Mouse (Mus musculus) MEL (cell line): Measurements from ENCODE around the gene Kalrn. TPM values are rescaled to one million over a fixed set of nuclear protein-coding genes. Genes with fewer than 3 reads are reported as not detected.

ENCODE experiments used
- DNase-seq: peaks from one replicate; pipeline ENCODE4 v3.0.0; 2011; ENCODE audit warnings: low read depth, low spot score
- H3K27ac ChIP-seq: 2 replicates; pipeline ENCODE4 v1.5.1; 2012; ENCODE audit warnings: low read depth, mild to moderate bottlenecking, control low read depth, low read length, moderate library complexity; ENCODE audit not compliant: control insufficient read depth
- H3K27me3 ChIP-seq, 2 experiments: fragments of 150-350 bp in 1 of 2; sonication (generic) in 1 of 2; 2 replicates each; pipeline ENCODE4 v1.6.1; 2012; ENCODE audit warnings: low read length in 2 of 2, mild to moderate bottlenecking in 2 of 2, improper control_type of control experiment in 1 of 2, moderate library complexity in 1 of 2; ENCODE audit not compliant: insufficient read depth in 2 of 2, control insufficient read depth in 1 of 2
- H3K36me3 ChIP-seq, 2 experiments: 2 replicates each; pipeline ENCODE4 v1.6.1; 2012 to 2014; ENCODE audit warnings: low read length in 2 of 2, improper control_type of control experiment in 1 of 2, inconsistent platforms in 1 of 2, mild to moderate bottlenecking in 1 of 2; ENCODE audit not compliant: insufficient read depth in 2 of 2, control insufficient read depth in 1 of 2
- H3K4me1 ChIP-seq, 2 experiments: fragments of 150-350 bp in 1 of 2; sonication (generic) in 1 of 2; 2 replicates each; pipeline ENCODE4 v1.6.1; 2012; ENCODE audit warnings: low read length in 2 of 2, improper control_type of control experiment in 1 of 2, mild to moderate bottlenecking in 1 of 2; ENCODE audit not compliant: insufficient read depth in 2 of 2, control insufficient read depth in 1 of 2
- H3K4me3 ChIP-seq, 2 experiments: fragments of 150-350 bp in 1 of 2; sonication (generic) in 1 of 2; 2 replicates each; pipeline ENCODE4 v1.5.1; 2012; ENCODE audit warnings: low read depth in 2 of 2, low read length in 2 of 2, mild to moderate bottlenecking in 2 of 2, moderate library complexity in 2 of 2, control low read depth in 1 of 2, improper control_type of control experiment in 1 of 2; ENCODE audit not compliant: control insufficient read depth in 1 of 2, insufficient read depth in 1 of 2
- H3K79me2 ChIP-seq: 2 replicates; pipeline ENCODE4 v1.6.1; 2012; ENCODE audit warnings: mild to moderate bottlenecking, low read length, moderate library complexity; ENCODE audit not compliant: control insufficient read depth, poor library complexity, insufficient read depth
- H3K9ac ChIP-seq: 2 replicates; pipeline ENCODE4 v1.6.1; 2012; ENCODE audit warnings: low read depth, mild to moderate bottlenecking, control low read depth, low read length, moderate library complexity; ENCODE audit not compliant: control insufficient read depth, poor library complexity, severe bottlenecking
- H3K9me3 ChIP-seq: fragments of 150-350 bp; sonication (generic); replicated peaks from 2 replicates; pipeline ENCODE4 v1.6.1; 2012; ENCODE audit warnings: mild to moderate bottlenecking, low read length, improper control_type of control experiment, moderate library complexity; ENCODE audit not compliant: insufficient read depth
- BHLHE40 ChIP-seq: IDR thresholded peaks from 2 replicates; pipeline ENCODE4 v1.6.1; 2012; ENCODE audit warnings: low read depth, mild to moderate bottlenecking, inconsistent platforms, low read length, improper control_type of control experiment, borderline replicate concordance
- CHD1 ChIP-seq: IDR thresholded peaks from 2 replicates; pipeline ENCODE4 v1.6.1; 2012; ENCODE audit warnings: low read depth, mild to moderate bottlenecking, inconsistent platforms, low read length, improper control_type of control experiment
- CHD2 ChIP-seq: IDR thresholded peaks from 2 replicates; pipeline ENCODE4 v1.6.1; 2011; ENCODE audit warnings: low read length, improper control_type of control experiment
- CTCF ChIP-seq, 3 experiments: IDR thresholded peaks in 2 of 3; conservative IDR thresholded peaks in 1 of 3; 2 replicates each; pipeline ENCODE4 v1.5.1; 2011 to 2012; ENCODE audit warnings: low read length in 3 of 3, low read depth in 2 of 3, mild to moderate bottlenecking in 2 of 3, improper control_type of control experiment in 1 of 3, inconsistent platforms in 1 of 3, mixed read lengths in 1 of 3, moderate library complexity in 1 of 3; ENCODE audit not compliant: control insufficient read depth in 1 of 3, insufficient read depth in 1 of 3, poor library complexity in 1 of 3, severe bottlenecking in 1 of 3
- E2F4 ChIP-seq: IDR thresholded peaks from 2 replicates; pipeline ENCODE4 v1.6.1; 2011; ENCODE audit warnings: low read depth, low read length, improper control_type of control experiment, borderline replicate concordance
- EP300 ChIP-seq, 2 experiments: IDR thresholded peaks; 2 replicates each; pipeline ENCODE4 v1.6.1; 2011; ENCODE audit warnings: improper control_type of control experiment in 2 of 2, low read length in 2 of 2, low read depth in 1 of 2, mild to moderate bottlenecking in 1 of 2
- GABPA ChIP-seq: IDR thresholded peaks from 2 replicates; pipeline ENCODE4 v1.6.1; 2012; ENCODE audit warnings: low read depth, mild to moderate bottlenecking, inconsistent platforms, low read length, improper control_type of control experiment, moderate library complexity
- GATA1 ChIP-seq: IDR thresholded peaks from 2 replicates; pipeline ENCODE4 v1.6.1; 2011; ENCODE audit warnings: low read depth, low read length, improper control_type of control experiment
- HCFC1 ChIP-seq: IDR thresholded peaks from 2 replicates; pipeline ENCODE4 v1.6.1; 2012; ENCODE audit warnings: low read depth, mild to moderate bottlenecking, inconsistent platforms, low read length, improper control_type of control experiment, moderate library complexity
- JUND ChIP-seq: IDR thresholded peaks from 2 replicates; pipeline ENCODE4 v1.6.1; 2011; ENCODE audit warnings: low read depth, mild to moderate bottlenecking, improper control_type of control experiment, low read length
- KAT2A ChIP-seq: conservative IDR thresholded peaks from 2 replicates; pipeline ENCODE4 v1.6.1; 2012; ENCODE audit warnings: low read depth, low read length, improper control_type of control experiment, inconsistent platforms
- MAX ChIP-seq: IDR thresholded peaks from 2 replicates; pipeline ENCODE4 v1.6.1; 2011; ENCODE audit warnings: low read length, improper control_type of control experiment
- MAZ ChIP-seq: IDR thresholded peaks from 2 replicates; pipeline ENCODE4 v1.6.1; 2012; ENCODE audit warnings: low read depth, mild to moderate bottlenecking, inconsistent platforms, low read length, improper control_type of control experiment
- MEF2A ChIP-seq: IDR thresholded peaks from 2 replicates; pipeline ENCODE4 v1.6.1; 2014; ENCODE audit warnings: low read depth, mild to moderate bottlenecking, inconsistent platforms, low read length, improper control_type of control experiment; ENCODE audit not compliant: poor library complexity, insufficient replicate concordance, severe bottlenecking; ENCODE audit errors: extremely low read depth
- MXI1 ChIP-seq: IDR thresholded peaks from 2 replicates; pipeline ENCODE4 v1.6.1; 2011; ENCODE audit warnings: mild to moderate bottlenecking, low read depth, low read length, improper control_type of control experiment
- MYB ChIP-seq: IDR thresholded peaks from 2 replicates; pipeline ENCODE4 v1.6.1; 2011; ENCODE audit warnings: mild to moderate bottlenecking, low read depth, low read length, improper control_type of control experiment
- POLR2AphosphoS2 ChIP-seq: IDR thresholded peaks from 2 replicates; pipeline ENCODE4 v1.6.1; 2011; ENCODE audit warnings: low read length, improper control_type of control experiment
- RAD21 ChIP-seq: IDR thresholded peaks from 2 replicates; pipeline ENCODE4 v1.6.1; 2011; ENCODE audit warnings: mild to moderate bottlenecking, low read depth, low read length, improper control_type of control experiment
- RCOR1 ChIP-seq: IDR thresholded peaks from 2 replicates; pipeline ENCODE4 v1.6.1; 2012; ENCODE audit warnings: low read depth, mild to moderate bottlenecking, inconsistent platforms, low read length, improper control_type of control experiment
- SMC3 ChIP-seq: IDR thresholded peaks from 2 replicates; pipeline ENCODE4 v1.6.1; 2011; ENCODE audit warnings: low read depth, low read length, improper control_type of control experiment
- TAL1 ChIP-seq: IDR thresholded peaks from 2 replicates; pipeline ENCODE4 v1.6.1; 2012; ENCODE audit warnings: mild to moderate bottlenecking, inconsistent platforms, low read length, moderate library complexity, mixed read lengths
- TBP ChIP-seq: IDR thresholded peaks from 2 replicates; pipeline ENCODE4 v1.8.0; 2011; ENCODE audit warnings: low read depth, low read length, improper control_type of control experiment
- TCF12 ChIP-seq: IDR thresholded peaks from 2 replicates; pipeline ENCODE4 v1.6.1; 2014; ENCODE audit warnings: low read depth, mild to moderate bottlenecking, inconsistent platforms, low read length, improper control_type of control experiment, moderate library complexity
- USF1 ChIP-seq: IDR thresholded peaks from 2 replicates; pipeline ENCODE4 v1.6.1; 2014; ENCODE audit warnings: low read depth, mild to moderate bottlenecking, inconsistent platforms, low read length, improper control_type of control experiment, moderate library complexity
- USF2 ChIP-seq, 2 experiments: IDR thresholded peaks; 2 replicates each; pipeline ENCODE4 v1.6.1; 2011 to 2012; ENCODE audit warnings: improper control_type of control experiment in 2 of 2, low read length in 2 of 2, borderline replicate concordance in 1 of 2, inconsistent platforms in 1 of 2, low read depth in 1 of 2, mild to moderate bottlenecking in 1 of 2; ENCODE audit not compliant: insufficient read depth in 1 of 2
- ZMIZ1 ChIP-seq: IDR thresholded peaks from 2 replicates; pipeline ENCODE4 v1.6.1; 2012; ENCODE audit warnings: low read depth, mild to moderate bottlenecking, inconsistent platforms, low read length, improper control_type of control experiment, moderate library complexity
- ZNF384 ChIP-seq: IDR thresholded peaks from 2 replicates; pipeline ENCODE4 v1.6.1; 2012; ENCODE audit warnings: low read depth, mild to moderate bottlenecking, inconsistent platforms, low read length, improper control_type of control experiment
- polyA plus RNA-seq, 2 experiments: library from polyadenylated mRNA; stranded (reverse) in 1 of 2; unstranded in 1 of 2; fragments of >175 nt in 1 of 2; fragments of >200 nt in 1 of 2; gene quantifications; 2 replicates each; pipeline versions ENCODE4 v1.2.1 to v1.2.4; 2012; ENCODE audit warnings: low replicate concordance in 2 of 2, low read depth in 1 of 2; ENCODE audit not compliant: insufficient read length in 2 of 2, insufficient read depth in 1 of 2, missing spikeins in 1 of 2
- total RNA-seq: library from RNA; depleted of rRNA; stranded (reverse); fragments of 300-350 nt; gene quantifications from 2 replicates; pipeline ENCODE4 v1.2.3, GENCODE M21; 2012

Kalrn gene
- total and polyA plus RNA-seq, 3 experiments = 10.4 to 11.8 TPM; not detected in 1

DNA sequence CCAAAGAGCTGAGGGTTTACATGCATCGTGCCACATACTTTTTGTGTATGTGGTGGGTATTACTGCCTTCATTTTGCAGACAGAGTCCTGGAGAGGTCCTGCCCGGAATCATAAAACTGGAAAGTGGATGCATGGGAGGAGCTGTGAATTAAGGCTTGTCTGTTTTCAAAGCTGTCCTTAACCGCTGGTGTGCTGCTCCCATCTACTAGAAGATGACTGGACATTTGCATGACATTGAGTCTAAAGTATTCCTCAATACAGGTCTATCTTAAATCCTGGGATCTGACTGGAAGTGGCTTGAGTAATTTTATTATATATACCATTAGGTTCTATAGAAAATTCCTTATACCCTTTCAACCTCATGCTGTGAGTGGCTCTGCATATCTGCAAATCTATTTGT, 418.4 kb downstream of the Kalrn start:
- DNase-seq = no peak
- TF ChIP-seq TAL1 = no peak
- TF ChIP-seq GATA1 = no peak
- no peak for TF ChIP-seq JUND
- no peak for TF ChIP-seq CHD1
- TF ChIP-seq E2F4 = no peak
- no peak for TF ChIP-seq RAD21
- TF ChIP-seq BHLHE40 = no peak
- TF ChIP-seq CTCF (IDR thresholded peaks at IDR 0.05 in 2 of 3, conservative IDR thresholded peaks at IDR 0.05 in 1 of 3; ENCODE audit: control insufficient read depth in 1 of 3, insufficient read depth in 1 of 3, low read depth in 2 of 3, low read length in 3 of 3, poor library complexity in 1 of 3, severe bottlenecking in 1 of 3) = no peak
- TF ChIP-seq ZMIZ1 = no peak
- no peak for TF ChIP-seq POLR2AphosphoS2
- TF ChIP-seq USF1 = no peak
- TF ChIP-seq CHD2 = no peak
- no peak for TF ChIP-seq KAT2A
- TF ChIP-seq, all 39 proteins: peak for 0
- no peaks in the 10 kb centered on the region for H3K9me3 ChIP-seq

GRCm38 (mm10) chr16:34151528-34152071, 421.7 kb downstream of the Kalrn start:
- H3K36me3 ChIP-seq = no peaks in the 10 kb centered on the region
- H3K9me3 ChIP-seq = no peaks in the 10 kb centered on the region
- DNase-seq = no peak
- TF ChIP-seq MAZ (no peak), MAX (no peak), EP300 (IDR thresholded peaks at IDR 0.05; ENCODE audit: low read depth in 1 of 2, low read length in 2 of 2) (no peak), TAL1 (no peak), MYB (no peak), SMC3 (no peak), USF2 (IDR thresholded peaks at IDR 0.05; ENCODE audit: borderline replicate concordance in 1 of 2, insufficient read depth in 1 of 2, low read depth in 1 of 2, low read length in 2 of 2) (no peak), MEF2A (no peak), TCF12 (no peak), GABPA (no peak), GATA1 (no peak), TBP (no peak), JUND (no peak), CHD2 (no peak), RAD21 (no peak), HCFC1 (no peak), MXI1 (no peak), ZNF384 (no peak), RCOR1 (no peak)
- H3K79me2 ChIP-seq = no peaks in the 10 kb centered on the region
- H3K4me3 ChIP-seq = no peak overlapping the region
- no peaks in the 10 kb centered on the region for H3K4me1 ChIP-seq
- no peak overlapping the region for H3K9ac ChIP-seq
- peaks cover 9 to 10% of the 10 kb centered on the region in 2 experiments for H3K27me3 ChIP-seq
- no peak overlapping the region for H3K27ac ChIP-seq

More for the DNA sequence above, 418.4 kb downstream of the Kalrn start:
- Histone ChIP-seq H3K36me3 (no peaks in the 10 kb centered on the region), H3K9ac (no peak overlapping the region), H3K27me3 (peaks cover 5 to 8% of the 10 kb centered on the region in 2 experiments), H3K79me2 (no peaks in the 10 kb centered on the region), H3K27ac (no peak overlapping the region), H3K4me3 (no peak overlapping the region), H3K4me1 (no peaks in the 10 kb centered on the region)
